Mouse (Mus musculus) small intestine, adult 2 months (tissue): ENCODE data around the gene Cdc42ep4.

Experiments
- CTCF ChIP-seq: fragments of 200-500 bp; IDR thresholded peaks from 2 replicates; pipeline ENCODE4 v1.5.1; 2012; ENCODE audit warnings: low read depth, mild to moderate bottlenecking, control low read depth, inconsistent platforms, low read length, moderate library complexity, mixed read lengths; ENCODE audit not compliant: insufficient replicate concordance, insufficient read length; ENCODE audit errors: extremely low read depth
- POLR2A ChIP-seq: fragments of 200-500 bp; IDR thresholded peaks from 2 replicates; pipeline ENCODE4 v1.6.1; 2012; ENCODE audit warnings: low read depth, mild to moderate bottlenecking, control low read depth, inconsistent platforms, low read length, moderate library complexity

DNA sequence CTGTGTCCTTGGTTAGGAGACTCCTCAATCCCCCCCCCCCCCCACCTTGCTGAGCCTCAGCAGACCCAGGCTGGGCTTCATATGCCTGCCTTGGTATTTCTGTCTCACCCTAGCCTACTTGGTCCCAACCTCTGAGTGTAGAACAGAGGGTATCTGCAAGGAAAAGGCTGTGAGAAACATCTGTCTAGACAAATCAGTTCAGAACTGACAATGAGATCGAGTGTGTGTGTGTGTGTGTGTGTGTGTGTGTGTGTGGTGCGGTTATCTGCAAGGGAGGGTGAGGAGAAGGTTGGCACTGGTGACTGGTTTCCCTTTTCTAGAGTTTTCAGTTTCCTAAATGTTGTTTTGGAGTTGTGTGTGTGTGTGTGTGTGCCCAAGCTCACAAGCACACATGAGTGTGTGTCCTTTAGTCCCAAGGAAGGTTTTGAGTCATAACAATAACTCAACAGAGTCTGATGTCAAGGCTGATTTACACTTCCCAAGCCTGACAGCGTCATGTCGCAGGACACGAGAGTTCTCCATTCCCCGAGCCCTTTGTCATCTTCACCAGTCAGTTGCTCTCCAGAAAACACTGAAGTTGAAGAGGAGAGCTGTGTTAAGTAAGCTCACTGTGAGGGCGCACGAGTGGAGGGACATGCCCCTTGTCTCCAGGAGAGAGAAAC is 10.6 kb upstream of the Cdc42ep4 start:
- TF ChIP-seq POLR2A (no peak), CTCF (no peak)
